Mouse (Mus musculus) left cerebral cortex, adult 18-20 months (tissue): Measurements from ENCODE around the gene Gm49601. TPM values are rescaled to one million over a fixed set of nuclear protein-coding genes. Genes with fewer than 3 reads are reported as not detected.

Source experiments
- DNase-seq, 2 experiments: peaks; one replicate each; pipeline ENCODE4 v3.0.0; 2021 to 2022; ENCODE audit warnings: low spot score in 2 of 2, mixed read lengths in 1 of 2
- total RNA-seq, 2 experiments: library from RNA; stranded (reverse); gene quantifications; 2 replicates each; pipeline ENCODE4 v1.2.3; 2021

Gene Gm49601
- total RNA-seq, 2 experiments from 2014 or later: 231 to 252 TPM

DNA sequence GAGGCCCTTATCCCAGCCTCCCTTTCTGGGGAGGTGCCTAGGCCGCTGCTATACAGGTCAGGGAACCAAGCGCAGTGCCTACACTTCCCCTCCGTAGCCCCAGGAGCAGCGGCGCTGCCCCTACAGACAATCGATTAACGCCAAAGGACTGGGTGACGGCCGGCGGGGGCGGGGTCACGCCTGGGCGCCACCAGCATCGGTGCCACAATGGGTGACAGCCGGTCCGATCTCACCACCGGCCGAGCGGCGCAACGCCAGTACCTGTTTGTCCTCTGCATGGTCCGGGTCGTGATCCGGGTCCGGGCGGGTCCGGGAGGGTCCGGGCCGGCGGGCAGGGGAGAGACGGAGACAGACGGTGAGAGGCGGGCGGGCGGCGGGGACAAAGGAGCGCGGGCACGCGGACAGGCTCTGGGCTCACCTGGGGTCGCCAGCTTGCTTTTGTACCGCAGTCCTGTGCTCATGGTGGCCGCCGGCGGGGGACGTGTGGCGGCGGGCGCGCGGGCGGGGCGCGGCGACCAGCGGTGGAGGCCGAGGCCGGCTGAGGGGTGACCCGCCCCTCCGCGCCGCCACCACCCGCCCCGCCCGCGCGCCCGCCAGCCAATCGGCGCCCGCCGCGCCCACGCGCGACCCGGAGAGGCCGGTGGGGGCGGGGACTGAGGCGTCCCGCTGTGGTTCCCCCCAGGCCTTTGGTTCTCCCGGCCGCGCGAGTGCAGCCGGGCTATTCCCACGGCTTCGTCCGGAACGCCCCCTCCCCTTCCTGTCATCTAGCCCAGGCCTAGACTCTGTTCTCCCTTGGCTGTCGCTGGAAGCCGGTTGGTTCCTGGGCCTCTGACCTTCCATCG lies 3.4 kb upstream of the Gm49601 start, which contains the start of gene Sept5:
Sept5 (minus strand) TSS at position 565 of the 842 bp plus-strand sequence.
- peak; percentile 70 to 82 for DNase-seq

DNA sequence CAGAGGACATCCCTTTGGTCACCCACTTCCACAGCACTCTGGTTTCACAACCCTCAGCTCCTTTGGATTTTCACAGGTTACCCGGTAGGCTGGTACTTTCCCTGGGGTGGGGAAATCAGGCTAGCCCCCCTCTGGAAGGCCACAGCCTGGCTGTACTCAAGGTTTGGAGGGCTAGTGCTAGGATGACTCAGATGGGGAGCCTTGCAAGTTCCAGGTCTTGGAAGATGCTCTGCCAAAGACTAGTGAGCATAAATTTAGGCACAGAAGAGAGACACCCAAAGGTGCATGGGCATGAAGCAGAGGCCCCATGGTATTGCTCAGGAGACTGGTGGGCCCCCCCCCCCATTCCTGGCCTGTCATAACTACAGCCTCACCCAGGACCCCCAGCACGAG lies 2.7 kb upstream of the Gm49601 start:
- DNase-seq: no peak

DNA sequence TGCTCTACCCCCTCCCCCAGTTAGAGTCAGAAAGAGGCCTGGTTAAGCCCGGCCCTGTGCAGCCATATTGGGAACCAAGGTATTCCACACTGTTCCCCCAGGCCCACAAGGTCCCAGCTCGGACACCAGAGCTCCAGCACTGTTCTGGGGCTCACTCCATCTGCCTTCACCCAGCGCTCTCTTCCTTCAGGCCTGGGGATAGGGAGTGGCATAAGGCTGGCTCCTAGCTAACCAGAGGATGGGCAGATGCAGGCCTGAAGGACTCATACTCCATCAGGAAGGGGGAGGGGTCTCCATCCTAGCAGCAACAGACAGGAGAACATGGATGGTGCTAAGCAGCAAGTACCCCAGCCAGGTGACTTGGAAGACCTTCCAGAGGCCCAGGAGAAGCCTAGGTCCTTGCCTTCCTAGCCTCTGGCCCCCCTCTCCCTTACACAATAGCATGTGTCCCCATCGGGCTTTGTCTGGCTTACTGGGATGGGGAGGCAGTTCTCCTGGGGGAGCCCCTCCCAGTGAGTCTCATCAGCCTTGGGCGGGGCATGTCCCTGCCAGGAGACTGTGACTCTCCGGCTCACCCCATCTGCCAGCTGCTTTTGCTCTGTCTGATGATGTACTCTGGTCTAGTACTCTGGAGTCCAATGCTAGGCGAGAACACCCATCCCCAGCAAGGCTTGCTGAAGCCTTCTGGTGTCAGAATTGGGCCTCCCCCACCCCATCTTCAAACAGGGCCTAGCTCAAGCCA lies 2.1 kb upstream of the Gm49601 start:
- DNase-seq: peak in 1 of 2 experiments; percentile 60

DNA sequence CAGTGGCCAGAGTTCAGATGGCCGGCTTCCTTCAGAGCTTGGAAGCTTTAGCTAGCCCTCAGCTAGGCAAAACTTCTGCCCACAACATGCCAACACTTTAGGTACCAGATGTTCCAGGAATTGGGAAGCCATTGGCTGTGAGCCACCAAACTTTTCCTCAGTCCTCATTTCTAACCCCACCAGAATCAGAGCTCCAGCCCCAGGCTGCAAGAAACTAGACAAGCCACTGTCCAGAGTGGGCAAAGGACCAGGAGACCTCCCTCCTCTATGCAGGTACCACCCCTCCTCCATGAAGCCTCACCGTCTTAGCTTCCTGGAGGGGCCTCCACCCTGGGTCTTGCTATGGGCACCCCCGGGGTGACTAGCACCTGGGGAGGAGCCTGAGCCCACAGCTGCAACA lies 936 bp upstream of the Gm49601 start:
- no peak for DNase-seq

GRCm38 (mm10) chr16:18625791-18626311 lies 376 bp downstream of the Gm49601 start:
- DNase-seq: peak; percentile 84 to 85

GRCm38 (mm10) chr16:18625097-18625496 lies 1.1 kb downstream of the Gm49601 start:
- no peak for DNase-seq

- DNase-seq: no peak
Observed at GRCm38 (mm10) chr16:18624641-18625040, 1.6 kb downstream of the Gm49601 start.

- DNase-seq: no peak
Observed at GRCm38 (mm10) chr16:18623751-18624540, 2.3 kb downstream of the Gm49601 start.

- peak in 1 of 2 experiments; percentile 42 for DNase-seq
Observed at GRCm38 (mm10) chr16:18622916-18623750, 3.1 kb downstream of the Gm49601 start.

GRCm38 (mm10) chr16:18622019-18622418 lies 4.2 kb downstream of the Gm49601 start, which contains the start of gene Gp1bb:
Gp1bb (minus strand) TSS chr16:18622403.
- DNase-seq: no peak

GRCm38 (mm10) chr16:18621362-18622001 lies 4.7 kb downstream of the Gm49601 start:
- no peak for DNase-seq

GRCm38 (mm10) chr16:18620601-18621361 lies 5.4 kb downstream of the Gm49601 start:
- DNase-seq: peak in 1 of 2 experiments; percentile 65

- DNase-seq: no peak
Observed at GRCm38 (mm10) chr16:18620201-18620600, 6.0 kb downstream of the Gm49601 start.

- DNase-seq: no peak
Observed at GRCm38 (mm10) chr16:18619110-18619509, 7.1 kb downstream of the Gm49601 start.

GRCm38 (mm10) chr16:18618297-18618696 lies 7.9 kb downstream of the Gm49601 start:
- DNase-seq: no peak

DNA sequence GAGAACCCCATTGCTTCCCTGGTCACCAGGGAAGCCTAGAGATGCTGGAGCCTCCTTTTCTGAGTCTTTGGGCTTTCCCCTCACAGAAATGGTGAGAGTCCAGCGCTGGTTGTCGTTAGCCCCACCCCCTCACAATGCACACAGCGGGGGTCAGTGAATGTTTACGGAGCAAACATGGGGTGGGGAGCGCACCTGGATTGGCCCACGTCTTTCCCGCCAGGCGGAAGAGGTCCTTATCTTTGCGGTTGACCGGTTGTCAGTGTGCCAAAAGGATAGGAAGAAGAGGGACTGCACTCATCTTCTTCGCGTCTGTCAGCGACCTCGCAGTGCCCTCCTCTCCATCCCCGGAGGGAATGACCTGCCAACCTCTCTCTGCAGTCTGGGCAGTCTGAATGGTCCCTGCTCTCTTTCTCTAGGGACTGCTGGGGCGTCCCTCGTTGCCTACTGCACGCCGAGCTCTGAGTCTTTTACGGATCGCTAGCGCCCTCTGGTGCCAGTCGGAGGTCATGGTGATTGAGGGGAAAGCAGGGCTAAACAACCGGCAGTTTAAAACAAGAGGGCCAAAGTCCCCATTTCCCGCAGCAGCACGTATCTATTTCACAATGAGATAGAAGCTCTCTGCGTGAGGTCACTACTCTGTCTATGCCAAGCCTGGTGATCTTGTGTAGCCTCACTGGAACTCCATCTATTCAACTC lies 8.7 kb downstream of the Gm49601 start:
- DNase-seq: peak; percentile 94 to 95

GRCm38 (mm10) chr16:18613301-18613700 lies 12.9 kb downstream of the Gm49601 start:
- no peak for DNase-seq

- DNase-seq: no peak
Observed at GRCm38 (mm10) chr16:18611752-18612151, 14.5 kb downstream of the Gm49601 start.
